8 mouse cellular contexts compared by ENCODE assay signal in genomic region chr17:33782067-33782466, GRCm38 (mm10). TPM values are rescaled to one million over a fixed set of nuclear protein-coding genes. Genes with fewer than 3 reads are reported as not detected.
DNase-seq lines count a peak whose midpoint lies in the region; ATAC-seq and TF ChIP-seq lines count a peak whose summit lies in the region.

No protein-coding gene starts in this region.

- peak overlapping the region; percentile 80 for H3K27ac ChIP-seq in heart, adult 2 months
- H3K27ac ChIP-seq in heart, embryonic 14.5 days (replicated peaks in 1 of 2; ENCODE audit: control insufficient read depth in 1 of 2, insufficient read depth in 1 of 2, low read depth in 2 of 2, low read length in 2 of 2) = peak overlapping the region; percentile 71 to 84; a peak in 2 of 4 replicates
- 0 out of 2 replicates have a peak overlapping the region, but pooled peaks have one; percentile 77 for H3K27ac ChIP-seq in liver, embryonic 15.5 days (replicated peaks)

- peak; percentile 49 for TF ChIP-seq CTCF in heart, adult 2 months (IDR thresholded peaks at IDR 0.05)
- TF ChIP-seq CTCF in E14TG2a.4 (conservative IDR thresholded peaks at IDR 0.05; ENCODE audit: low read length) = 0 out of 2 replicates have a peak, but pooled peaks have one; percentile 14

- no peak for DNase-seq in heart, adult 2 months
- no peak for DNase-seq in heart, postnatal 25 days (ENCODE audit: low spot score)
- no peak for DNase-seq in adipocyte (ENCODE audit: low spot score)
- no peak for DNase-seq in cerebellum, adult 9-10 months
- DNase-seq in frontal cortex, postnatal 25 days (ENCODE audit: low spot score in 2 of 2) = no peak

- no peaks in the 10 kb centered on the region for H3K9me3 ChIP-seq in E14TG2a.4 (ENCODE audit: low read length)
- H3K9me3 ChIP-seq in heart, embryonic 14.5 days (ENCODE audit: control insufficient read depth, low read length) = no peaks in the 10 kb centered on the region
- H3K9me3 ChIP-seq in liver, embryonic 15.5 days (replicated peaks) = no peaks in the 10 kb centered on the region

- H3K36me3 ChIP-seq in heart, adult 2 months (ENCODE audit: control insufficient read depth, insufficient read depth, low read length) = peaks cover 8% of the 10 kb centered on the region
- H3K36me3 ChIP-seq in E14TG2a.4 (ENCODE audit: insufficient read depth, low read length) = peaks cover 26% of the 10 kb centered on the region
- peaks cover 9% of the 10 kb centered on the region for H3K36me3 ChIP-seq in heart, embryonic 14.5 days (ENCODE audit: control insufficient read depth, insufficient read depth, low read length)
- peaks cover 16% of the 10 kb centered on the region for H3K36me3 ChIP-seq in liver, embryonic 15.5 days (replicated peaks)

- peak overlapping the region; percentile 80 for H3K4me2 ChIP-seq in heart, embryonic 14.5 days (ENCODE audit: low read length)
- peak overlapping the region; percentile 91 for H3K4me2 ChIP-seq in liver, embryonic 15.5 days

- TF ChIP-seq POLR2A in heart, adult 2 months (IDR thresholded peaks at IDR 0.05; ENCODE audit: insufficient read depth, low read depth, low read length) = no peak

- TF ChIP-seq EP300 in heart, adult 2 months (IDR thresholded peaks at IDR 0.05; ENCODE audit: insufficient read depth, low read depth, low read length) = no peak

- peaks cover 27% of the 10 kb centered on the region for H3K4me1 ChIP-seq in heart, adult 2 months (ENCODE audit: control insufficient read depth, insufficient read depth, low read length)
- peaks cover 56% of the 10 kb centered on the region for H3K4me1 ChIP-seq in E14TG2a.4 (replicated peaks; ENCODE audit: low read depth, low read length)
- peaks cover 42 to 59% of the 10 kb centered on the region in 2 experiments for H3K4me1 ChIP-seq in heart, embryonic 14.5 days (ENCODE audit: control insufficient read depth in 2 of 2, insufficient read depth in 2 of 2, low read length in 2 of 2)
- H3K4me1 ChIP-seq in liver, embryonic 15.5 days (replicated peaks) = peaks cover 52% of the 10 kb centered on the region

- ATAC-seq in heart, embryonic 14.5 days (ENCODE audit: insufficient number of reproducible peaks, insufficient read depth, low FRiP score, low read depth) = no peak
- ATAC-seq in liver, embryonic 15.5 days (ENCODE audit: insufficient read depth) = no peak

- H3K9ac ChIP-seq in heart, adult 2 months (ENCODE audit: low read depth, low read length) = peak overlapping the region; percentile 49; the same call in 1 of the 2 replicates
- peak overlapping the region; percentile 65 for H3K9ac ChIP-seq in heart, embryonic 14.5 days (ENCODE audit: low read length)
- 0 out of 2 replicates have a peak overlapping the region, but pooled peaks have one; percentile 58 for H3K9ac ChIP-seq in liver, embryonic 15.5 days

- no peaks in the 10 kb centered on the region for H3K27me3 ChIP-seq in heart, adult 2 months (ENCODE audit: control insufficient read depth, insufficient read depth, low read length)
- H3K27me3 ChIP-seq in E14TG2a.4 (ENCODE audit: insufficient read depth, low read length) = peaks cover 9% of the 10 kb centered on the region
- H3K27me3 ChIP-seq in heart, embryonic 14.5 days (ENCODE audit: control insufficient read depth, insufficient read depth, low read length) = no peaks in the 10 kb centered on the region
- H3K27me3 ChIP-seq in liver, embryonic 15.5 days = peaks cover 12% of the 10 kb centered on the region

- WGBS in heart, adult 2 months = 25% methylated on average over 4 of the region's 4 CpGs
- 42% methylated on average over 4 of the region's 4 CpGs for WGBS in heart, embryonic 14.5 days
- WGBS in liver, embryonic 15.5 days (ENCODE audit: insufficient replicate concordance) = 41% methylated on average over 4 of the region's 4 CpGs

- H3K79me2 ChIP-seq in heart, adult 2 months (replicated peaks; ENCODE audit: control insufficient read depth, insufficient read depth, low read length) = no peaks in the 10 kb centered on the region

- intact Hi-C loops in heart, adult 2 months (cut with DNase I) = loop anchor here (2.0 kb wide), 1 partner anchor 15 kb away; no protein-coding TSS in a partner anchor
- intact Hi-C loops in heart, postnatal 25 days (cut with DNase I) = no loop called here

- H3K4me3 ChIP-seq in heart, adult 2 months = peak overlapping the region; percentile 40
- H3K4me3 ChIP-seq in E14TG2a.4 (replicated peaks; ENCODE audit: low read length) = peak overlapping the region; percentile 86
- peak overlapping the region; percentile 39 to 49; a peak in 3 of 4 replicates for H3K4me3 ChIP-seq in heart, embryonic 14.5 days (ENCODE audit: control insufficient read depth in 1 of 2, insufficient read depth in 1 of 2, low read depth in 1 of 2, low read length in 2 of 2)
- H3K4me3 ChIP-seq in liver, embryonic 15.5 days (replicated peaks) = peak overlapping the region; percentile 63

RNA-seq across cellular contexts. Expression of gene Angptl4, which starts 0.4 kb away (rescaled TPM):
- 1 to 10 TPM; 4.7 to 7.2 TPM for total RNA-seq in heart, adult 2 months (2021)
- 13.2 and 18.9 TPM in 2 replicates for polyA plus RNA-seq in heart, adult 2 months (2012; rRNA removed)
- 10 to 100 TPM in 1 of 2 experiments, 1 to 10 TPM in 1; 8.4 to 21.7 TPM for total RNA-seq in heart, postnatal 25 days (2021)
- polyA plus RNA-seq in heart, embryonic 14.5 days (2014; fragmentation: Nextera tagmentation; extraction: Ambion mirVana) = 13.5 and 16.4 TPM in 2 replicates
- 23.0 and 27.6 TPM in 2 replicates for polyA plus RNA-seq in liver, embryonic 15.5 days (2015; fragmentation: Nextera tagmentation; extraction: Ambion mirVana)

RNA-seq across cellular contexts. Expression of gene Rab11b, which starts 21.7 kb away (rescaled TPM):
- 100 to 1,000 TPM; 238 to 272 TPM for total RNA-seq in heart, adult 2 months (2021)
- polyA plus RNA-seq in heart, adult 2 months (2012; rRNA removed) = 388 and 477 TPM in 2 replicates
- 100 to 1,000 TPM; 239 to 261 TPM for total RNA-seq in heart, postnatal 25 days (2021)
- 300 and 314 TPM in 2 replicates for polyA plus RNA-seq in heart, embryonic 14.5 days (2014; fragmentation: Nextera tagmentation; extraction: Ambion mirVana)
- 111 and 116 TPM in 2 replicates for polyA plus RNA-seq in liver, embryonic 15.5 days (2015; fragmentation: Nextera tagmentation; extraction: Ambion mirVana)

RNA-seq across cellular contexts. Expression of gene Kank3, which starts 28.3 kb away (rescaled TPM):
- 10 to 100 TPM; 54.6 to 61.0 TPM for total RNA-seq in heart, adult 2 months (2021)
- 139 and 168 TPM in 2 replicates for polyA plus RNA-seq in heart, adult 2 months (2012; rRNA removed)
- total RNA-seq in heart, postnatal 25 days (2021) = 10 to 100 TPM; 55.0 to 69.3 TPM
- polyA plus RNA-seq in heart, embryonic 14.5 days (2014; fragmentation: Nextera tagmentation; extraction: Ambion mirVana) = 53.8 and 54.2 TPM in 2 replicates
- polyA plus RNA-seq in liver, embryonic 15.5 days (2015; fragmentation: Nextera tagmentation; extraction: Ambion mirVana) = 10.4 and 12.8 TPM in 2 replicates

RNA-seq across cellular contexts. Expression of gene Rps28, which starts 42.3 kb away (rescaled TPM):
- total RNA-seq in heart, adult 2 months (2021) = 100 to 1,000 TPM; 683 to 757 TPM
- 329 and 480 TPM in 2 replicates for polyA plus RNA-seq in heart, adult 2 months (2012; rRNA removed)
- total RNA-seq in heart, postnatal 25 days (2021) = 100 to 1,000 TPM; 707 to 763 TPM
- 653 and 768 TPM in 2 replicates for polyA plus RNA-seq in heart, embryonic 14.5 days (2014; fragmentation: Nextera tagmentation; extraction: Ambion mirVana)
- 356 and 444 TPM in 2 replicates for polyA plus RNA-seq in liver, embryonic 15.5 days (2015; fragmentation: Nextera tagmentation; extraction: Ambion mirVana)

RNA-seq across cellular contexts. Expression of gene Ndufa7, which starts 42.3 kb away (rescaled TPM):
- 100 to 1,000 TPM; 609 to 707 TPM for total RNA-seq in heart, adult 2 months (2021)
- polyA plus RNA-seq in heart, adult 2 months (2012; rRNA removed) = 755 and 759 TPM in 2 replicates
- 100 to 1,000 TPM; 599 to 648 TPM for total RNA-seq in heart, postnatal 25 days (2021)
- polyA plus RNA-seq in heart, embryonic 14.5 days (2014; fragmentation: Nextera tagmentation; extraction: Ambion mirVana) = 628 and 707 TPM in 2 replicates
- polyA plus RNA-seq in liver, embryonic 15.5 days (2015; fragmentation: Nextera tagmentation; extraction: Ambion mirVana) = 240 and 251 TPM in 2 replicates
